11 mouse cellular contexts compared by ENCODE assay signal in the genomic region with DNA sequence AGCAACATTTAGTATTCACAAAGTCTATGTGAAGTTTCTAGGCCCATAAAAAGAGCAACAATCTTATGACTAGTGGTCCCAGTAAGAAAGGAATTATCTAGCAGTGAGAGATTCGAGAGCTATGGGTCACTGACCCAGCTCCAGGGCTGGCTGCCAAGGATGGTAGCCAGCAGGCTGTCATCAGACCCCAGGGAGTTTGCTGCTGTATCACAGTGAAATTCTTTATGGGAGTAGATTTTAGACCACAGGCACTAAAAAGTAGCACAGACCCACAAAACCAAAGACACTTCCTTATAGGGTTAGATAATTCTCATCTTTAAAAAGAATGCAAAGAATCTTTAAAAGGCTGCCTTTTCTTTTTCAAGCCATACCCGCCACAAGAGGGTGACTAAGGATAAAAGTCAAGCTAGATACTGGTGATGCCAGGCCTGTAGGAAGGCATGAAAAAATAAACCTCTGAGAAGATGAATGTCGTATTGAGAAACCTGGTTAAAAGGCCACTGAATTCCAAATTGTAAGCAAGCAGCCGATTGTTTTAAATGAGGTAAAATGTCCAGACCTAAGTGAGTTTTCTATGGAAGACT. TPM values are rescaled to one million over a fixed set of nuclear protein-coding genes. Genes with fewer than 3 reads are reported as not detected.
DNase-seq lines count a peak whose midpoint lies in the region; ATAC-seq lines count a peak whose summit lies in the region.
"Had no signal": no experiment of that assay in that cellular context is flagged by ENCODE, and none has a peak within 500 bp of the region (broad histone marks: within the 10 kb centered on the region; RNA-seq: fewer than 3 reads in every experiment).

No protein-coding gene starts in this region.

- H3K4me3 ChIP-seq in kidney, embryonic 16.5 days (ENCODE audit: low read length): no peak overlapping the region
- H3K4me3 ChIP-seq: liver, embryonic 15.5 days had no signal

- H3K4me2 ChIP-seq in kidney, embryonic 16.5 days (replicated peaks; ENCODE audit: low read depth, low read length): no peak overlapping the region
- H3K4me2 ChIP-seq: liver, embryonic 15.5 days had no signal

- H3K9ac ChIP-seq in kidney, embryonic 16.5 days (replicated peaks; ENCODE audit: low read length): no peak overlapping the region
- H3K9ac ChIP-seq: liver, embryonic 15.5 days had no signal

- H3K36me3 ChIP-seq in kidney, embryonic 16.5 days (ENCODE audit: insufficient read depth, low read length): no peaks in the 10 kb centered on the region
- H3K36me3 ChIP-seq: liver, embryonic 15.5 days had no signal

- no peak overlapping the region for H3K27ac ChIP-seq in kidney, embryonic 16.5 days (ENCODE audit: low read length)
- H3K27ac ChIP-seq: liver, embryonic 15.5 days had no signal

- H3K4me1 ChIP-seq in kidney, embryonic 16.5 days (ENCODE audit: insufficient read depth, low read length): no peaks in the 10 kb centered on the region
- H3K4me1 ChIP-seq: liver, embryonic 15.5 days had no signal

- H3K27me3 ChIP-seq in kidney, embryonic 16.5 days (ENCODE audit: insufficient read depth, low read length): no peaks in the 10 kb centered on the region
- H3K27me3 ChIP-seq: liver, embryonic 15.5 days had no signal

- peak; percentile 51; the same call in 1 of the 2 replicates for ATAC-seq in kidney, embryonic 16.5 days (ENCODE audit: low FRiP score, low TSS enrichment)

- 54% methylated on average over 4 of the region's 4 CpGs for WGBS in kidney, embryonic 16.5 days

- intact Hi-C loops in heart, postnatal 14 days (cut with DNase I): loop anchor here (2.0 kb wide), 1 partner anchor 78 kb away; no protein-coding TSS in a partner anchor

- no peaks in the 10 kb centered on the region for H3K9me3 ChIP-seq in kidney, embryonic 16.5 days (ENCODE audit: low read length)
- H3K9me3 ChIP-seq: liver, embryonic 15.5 days had no signal

- peak; percentile 43 to 65 for DNase-seq in heart, postnatal 14 days
- no peak for DNase-seq in heart, adult 8-10 months (ENCODE audit: low spot score)
- DNase-seq in 3134 (ENCODE audit: extremely low read depth, insufficient read length, low spot score): peak; percentile 37
- peak; percentile 10 to 31 for DNase-seq in B cell, adult 2 months
- DNase-seq in testis, postnatal 10 days (ENCODE audit: low spot score): no peak
- DNase-seq in frontal cortex, postnatal 14 days (ENCODE audit: low spot score in 2 of 2): no peak
- DNase-seq: cerebellum, adult 11 months; right cerebral cortex, postnatal 14 days; thymus, postnatal 25 days had no signal

RNA-seq across cellular contexts. Expression of a gene that starts 8.1 kb away (rescaled TPM):
- 10 to 100 TPM; 48.7 to 54.9 TPM for total RNA-seq in heart, postnatal 14 days (2021)
- 10 to 100 TPM; 23.6 to 29.9 (median 25.5) TPM for total RNA-seq in heart, adult 8-10 months (2022)
- 216 and 232 TPM in 2 replicates for polyA plus RNA-seq in kidney, embryonic 16.5 days (2015; fragmentation: Nextera tagmentation; extraction: Ambion mirVana)

RNA-seq across cellular contexts. Expression of a gene that starts 40.3 kb away (rescaled TPM):
- not detected for total RNA-seq in heart, postnatal 14 days (2021)
- total RNA-seq in heart, adult 8-10 months (2022): under 1 TPM; 0.05 to 0.22 (median 0.12) TPM
- polyA plus RNA-seq in kidney, embryonic 16.5 days (2015; fragmentation: Nextera tagmentation; extraction: Ambion mirVana): 1.4 and 1.7 TPM in 2 replicates

Comparison
In these comparisons a context has a peak if more than half of its experiments do, and no peak if none do; other contexts are left out.
1. DNase-seq: peak in heart, postnatal 14 days (2 of 2), 3134 (single experiment) and B cell, adult 2 months (2 of 2); none in heart, adult 8-10 months (single experiment), testis, postnatal 10 days (single experiment) and frontal cortex, postnatal 14 days (0 of 2).